Mouse (Mus musculus): ENCODE measurements around the gene Pign.

DNA sequence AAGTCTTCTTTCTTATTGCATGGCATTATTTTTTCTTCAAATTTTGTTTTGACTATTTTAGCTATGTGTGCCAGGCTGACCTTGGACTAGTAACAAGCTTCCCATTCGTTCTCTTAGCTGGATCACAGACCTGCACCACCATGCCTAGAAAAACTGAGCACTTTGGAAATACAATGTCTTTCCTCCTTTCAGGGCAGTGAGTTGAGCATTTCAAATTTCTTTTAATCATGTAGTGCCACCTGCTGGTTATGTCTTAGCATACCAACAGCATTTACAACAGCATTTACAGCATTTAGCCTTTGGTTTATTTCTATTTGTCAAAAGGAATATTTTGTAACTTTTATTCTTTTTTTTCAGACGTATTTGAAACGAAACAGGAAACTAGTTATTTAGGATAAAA, 33.0 kb downstream of the Pign start:
- TF ChIP-seq CTCF (IDR thresholded peaks at IDR 0.05; ENCODE audit: low read depth, low read length): no peak
- no peak for TF ChIP-seq POLR2A (IDR thresholded peaks at IDR 0.05; ENCODE audit: insufficient read depth, low read length)
- no peak for TF ChIP-seq EP300 (IDR thresholded peaks at IDR 0.05; ENCODE audit: insufficient read depth, low read depth, low read length)
